Comparison of ENCODE assay signal across 8 mouse cellular contexts in genomic region chr13:21974726-21975473, GRCm38 (mm10). TPM values are rescaled to one million over a fixed set of nuclear protein-coding genes. Genes with fewer than 3 reads are reported as not detected.
A peak's percentile ranks its signal among the peaks of the same experiment; 100 is the strongest.
DNase-seq lines count a peak whose midpoint lies in the region; ATAC-seq and TF ChIP-seq lines count a peak whose summit lies in the region.

No protein-coding gene starts in this region.

- H3K36me3 ChIP-seq in heart, embryonic 13.5 days, result no peaks in the 10 kb centered on the region
- H3K36me3 ChIP-seq in kidney, postnatal 0 days (ENCODE audit: insufficient read depth, low read length), result no peaks in the 10 kb centered on the region
- no peaks in the 10 kb centered on the region for H3K36me3 ChIP-seq in liver, adult 2 months (ENCODE audit: control insufficient read depth, insufficient read depth, low read length)
- H3K36me3 ChIP-seq in splenic B cell, adult 2 months (ENCODE audit: control insufficient read depth, insufficient read depth, low read length, poor library complexity, severe bottlenecking), result no peaks in the 10 kb centered on the region

- DNase-seq in CD4-positive, CD25-positive, alpha-beta regulatory T cell, adult 2 months (ENCODE audit: low read depth, low spot score), result peak; percentile 91
- DNase-seq in brain, embryonic 18.5 days (ENCODE audit: low read depth, low spot score), result peak; percentile 72
- DNase-seq in kidney, postnatal 0 days (ENCODE audit: low spot score), result peak; percentile 80
- peak; percentile 87 for DNase-seq in liver, adult 2 months (ENCODE audit: extremely low read depth, low read depth, low spot score)
- DNase-seq in splenic B cell, adult 2 months (ENCODE audit: low read depth, low spot score), result peak; percentile 91

- 5% methylated on average over 20 of the region's 20 CpGs for WGBS in heart, embryonic 13.5 days
- WGBS in kidney, postnatal 0 days, result 4% methylated on average over 20 of the region's 20 CpGs
- WGBS in liver, adult 2 months, result 5% methylated on average over 20 of the region's 20 CpGs

- H3K9ac ChIP-seq in heart, embryonic 13.5 days, result peak overlapping the region; percentile 79
- H3K9ac ChIP-seq in kidney, postnatal 0 days (ENCODE audit: low read depth, low read length), result peak overlapping the region; percentile 67
- H3K9ac ChIP-seq in liver, adult 2 months (ENCODE audit: low read depth, low read length), result peak overlapping the region; percentile 73

- peak overlapping the region; percentile 74 for H3K4me3 ChIP-seq in heart, embryonic 13.5 days
- H3K4me3 ChIP-seq in kidney, postnatal 0 days (replicated peaks; ENCODE audit: low read depth, low read length), result peak overlapping the region; percentile 75
- peak overlapping the region; percentile 73 for H3K4me3 ChIP-seq in liver, adult 2 months (ENCODE audit: insufficient read depth, low read depth, low read length)

- TF ChIP-seq POLR2A in liver, adult 2 months (IDR thresholded peaks at IDR 0.05; ENCODE audit: extremely low read depth, insufficient read depth, low read length), result no peak

- H3K9me3 ChIP-seq in heart, embryonic 13.5 days, result no peaks in the 10 kb centered on the region
- H3K9me3 ChIP-seq in kidney, postnatal 0 days (replicated peaks; ENCODE audit: low read length), result no peaks in the 10 kb centered on the region

- H3K4me1 ChIP-seq in heart, embryonic 13.5 days, result peaks cover 2% of the 10 kb centered on the region; the same call in 1 of the 2 replicates
- H3K4me1 ChIP-seq in kidney, postnatal 0 days (replicated peaks; ENCODE audit: insufficient read depth, low read length), result no peaks in the 10 kb centered on the region
- H3K4me1 ChIP-seq in liver, adult 2 months (ENCODE audit: control insufficient read depth, insufficient read depth, low read length), result no peaks in the 10 kb centered on the region

- peak overlapping the region; percentile 62 for H3K4me2 ChIP-seq in heart, embryonic 13.5 days
- H3K4me2 ChIP-seq in kidney, postnatal 0 days (ENCODE audit: low read length), result peak overlapping the region; percentile 47

- H3K27me3 ChIP-seq in heart, embryonic 13.5 days (replicated peaks), result peaks cover 19% of the 10 kb centered on the region
- no peaks in the 10 kb centered on the region for H3K27me3 ChIP-seq in kidney, postnatal 0 days (ENCODE audit: insufficient read depth, low read length)
- no peaks in the 10 kb centered on the region for H3K27me3 ChIP-seq in liver, adult 2 months (ENCODE audit: control insufficient read depth, insufficient read depth, low read length)
- no peaks in the 10 kb centered on the region for H3K27me3 ChIP-seq in splenic B cell, adult 2 months (ENCODE audit: control insufficient read depth, insufficient read depth, low read length, poor library complexity, severe bottlenecking)

- no peak for TF ChIP-seq CTCF in kidney, postnatal 0 days (IDR thresholded peaks at IDR 0.05; ENCODE audit: low read depth)
- TF ChIP-seq CTCF in liver, adult 2 months (IDR thresholded peaks at IDR 0.05; ENCODE audit: low read depth, low read length), result no peak

- H3K27ac ChIP-seq in heart, embryonic 13.5 days (replicated peaks), result peak overlapping the region; percentile 75
- H3K27ac ChIP-seq in kidney, postnatal 0 days, result peak overlapping the region; percentile 91
- peak overlapping the region; percentile 72 for H3K27ac ChIP-seq in liver, adult 2 months (replicated peaks; ENCODE audit: insufficient read depth, low read depth, low read length)

- peak; percentile 76 for ATAC-seq in erythroid progenitor cell, adult 5-6 weeks (replicated peaks; ENCODE audit: low FRiP score, poor library complexity, severe bottlenecking)
- peak; percentile 81 for ATAC-seq in heart, embryonic 13.5 days (ENCODE audit: extremely low read depth, insufficient number of reproducible peaks, low FRiP score, low TSS enrichment)
- peak; percentile 94 for ATAC-seq in kidney, postnatal 0 days (replicated peaks; ENCODE audit: low FRiP score, low read depth)
- ATAC-seq in monocyte, adult 5-6 weeks (replicated peaks; ENCODE audit: insufficient number of reproducible peaks, low FRiP score, low TSS enrichment, poor library complexity, severe bottlenecking), result peak; percentile 56

- H3K79me2 ChIP-seq in liver, adult 2 months (ENCODE audit: control insufficient read depth, insufficient read depth, low read length), result no peaks in the 10 kb centered on the region

RNA-seq across cellular contexts. Expression of gene Pom121l2, which starts 6.1 kb away (rescaled TPM):
- not detected in 2 replicates for total RNA-seq in erythroid progenitor cell, adult 5-6 weeks (2015; ENCODE audit: low replicate concordance)
- total RNA-seq in erythroid progenitor cell, adult 5-6 weeks (2017; ENCODE audit: low replicate concordance), result not detected in 2 replicates
- polyA plus RNA-seq in heart, embryonic 13.5 days (2015; fragmentation: Nextera tagmentation; extraction: Ambion mirVana), result 0.05 and 0.07 TPM in 2 replicates
- polyA plus RNA-seq in kidney, postnatal 0 days (2015; fragmentation: Nextera tagmentation; extraction: Ambion mirVana), result not detected in 2 replicates
- not detected in 2 replicates for total RNA-seq in liver, adult 2 months (2014; rRNA removed)
- not detected in 2 replicates for polyA plus RNA-seq in liver, adult 2 months (2012; rRNA removed)
- total RNA-seq in monocyte, adult 5-6 weeks (2017), result 0.32 to 0.78 TPM in 2 of 3 replicates, not detected in the other

RNA-seq across cellular contexts. Expression of gene Zfp184, which starts 30.0 kb away (rescaled TPM):
- total RNA-seq in erythroid progenitor cell, adult 5-6 weeks (2015; ENCODE audit: low replicate concordance), result not detected in 2 replicates
- 1.3 TPM in 1 of 2 replicates, not detected in the other for total RNA-seq in erythroid progenitor cell, adult 5-6 weeks (2017; ENCODE audit: low replicate concordance)
- polyA plus RNA-seq in heart, embryonic 13.5 days (2015; fragmentation: Nextera tagmentation; extraction: Ambion mirVana), result 5.2 and 6.3 TPM in 2 replicates
- 8.5 and 9.6 TPM in 2 replicates for polyA plus RNA-seq in kidney, postnatal 0 days (2015; fragmentation: Nextera tagmentation; extraction: Ambion mirVana)
- total RNA-seq in liver, adult 2 months (2014; rRNA removed), result 0.18 and 0.60 TPM in 2 replicates
- 0.07 and 0.11 TPM in 2 replicates for polyA plus RNA-seq in liver, adult 2 months (2012; rRNA removed)
- 2.1 to 2.6 TPM in 2 of 3 replicates, not detected in the other for total RNA-seq in monocyte, adult 5-6 weeks (2017)

RNA-seq across cellular contexts. Expression of gene Prss16, which starts 34.6 kb away (rescaled TPM):
- 4.0 TPM in 1 of 2 replicates, not detected in the other for total RNA-seq in erythroid progenitor cell, adult 5-6 weeks (2015; ENCODE audit: low replicate concordance)
- total RNA-seq in erythroid progenitor cell, adult 5-6 weeks (2017; ENCODE audit: low replicate concordance), result not detected in 2 replicates
- 0.59 and 3.3 TPM in 2 replicates for polyA plus RNA-seq in heart, embryonic 13.5 days (2015; fragmentation: Nextera tagmentation; extraction: Ambion mirVana)
- 0.21 and 0.60 TPM in 2 replicates for polyA plus RNA-seq in kidney, postnatal 0 days (2015; fragmentation: Nextera tagmentation; extraction: Ambion mirVana)
- total RNA-seq in liver, adult 2 months (2014; rRNA removed), result not detected in 2 replicates
- 0.12 TPM in 1 of 2 replicates, not detected in the other for polyA plus RNA-seq in liver, adult 2 months (2012; rRNA removed)
- total RNA-seq in monocyte, adult 5-6 weeks (2017), result 0.10 to 0.64 TPM in 2 of 3 replicates, not detected in the other

Comparison
In these comparisons a context has a peak if more than half of its experiments do, and no peak if none do; other contexts are left out.
1. Peak in every context shown above with its lines: DNase-seq, ATAC-seq, H3K4me3 ChIP-seq and H3K27ac ChIP-seq.